Mouse (Mus musculus) layer of hippocampus, postnatal 14 days (tissue): ENCODE data around the gene Gm10563. TPM values are rescaled to one million over a fixed set of nuclear protein-coding genes. Genes with fewer than 3 reads are reported as not detected.
"Not testable (repeated sequence)": the region's sequence is repeated elsewhere in the genome, so short reads cannot be mapped to it uniquely, and the experiment has no call there.

Experiments
- DNase-seq, 2 experiments: peaks; one replicate each; pipeline ENCODE4 v3.0.0; 2021 to 2022; ENCODE audit warnings: low spot score in 2 of 2, mixed read lengths in 1 of 2
- total RNA-seq, 2 experiments: library from RNA; stranded (reverse); gene quantifications; 2 replicates each; pipeline ENCODE4 v1.2.3; 2021

Gene Gm10563
- total RNA-seq, 2 experiments from 2014 or later = not detected

GRCm38 (mm10) chr4:155599901-155600825 lies 45.0 kb downstream of the Gm10563 start:
- no peak for DNase-seq

DNA sequence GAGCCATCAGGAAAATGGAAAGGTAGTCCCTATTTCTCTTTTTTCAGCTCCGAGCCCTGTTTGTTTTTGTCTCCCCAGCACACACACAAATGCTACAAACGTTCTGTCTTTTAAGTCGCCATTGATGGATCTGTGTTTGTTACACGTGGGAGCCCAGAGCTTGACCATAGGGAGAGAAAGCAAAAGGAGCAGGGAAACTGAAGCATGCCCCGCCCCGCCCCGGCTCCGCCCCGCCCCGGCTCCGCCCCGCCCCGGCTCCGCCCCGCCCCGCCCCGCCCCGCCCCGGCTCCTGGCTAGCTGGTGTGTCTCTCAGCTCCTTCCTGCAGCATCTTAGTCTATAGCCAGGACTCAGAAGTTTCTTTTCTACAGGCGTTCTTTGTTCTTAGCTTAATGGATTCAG lies 46.7 kb downstream of the Gm10563 start:
- no peak for DNase-seq

GRCm38 (mm10) chr4:155596606-155597005 lies 48.6 kb downstream of the Gm10563 start:
- no peak for DNase-seq

DNA sequence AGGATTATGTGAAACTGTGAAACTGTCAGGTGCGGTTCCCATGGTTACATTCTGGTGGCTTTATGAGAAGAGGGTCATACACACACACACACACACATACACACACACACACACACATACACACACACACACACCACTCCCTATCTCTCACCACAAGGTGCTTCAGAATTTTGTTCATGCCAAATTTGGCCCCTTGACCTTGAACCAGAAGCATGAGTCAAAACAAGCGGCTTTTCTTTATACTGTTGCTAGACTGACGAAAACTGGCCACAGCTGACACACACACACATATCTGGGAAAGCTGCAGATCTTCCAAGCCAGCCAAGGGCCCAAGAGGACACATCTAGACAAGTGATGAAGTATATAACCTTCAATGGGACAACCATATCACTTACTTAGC lies 49.4 kb downstream of the Gm10563 start:
- DNase-seq = no peak

DNA sequence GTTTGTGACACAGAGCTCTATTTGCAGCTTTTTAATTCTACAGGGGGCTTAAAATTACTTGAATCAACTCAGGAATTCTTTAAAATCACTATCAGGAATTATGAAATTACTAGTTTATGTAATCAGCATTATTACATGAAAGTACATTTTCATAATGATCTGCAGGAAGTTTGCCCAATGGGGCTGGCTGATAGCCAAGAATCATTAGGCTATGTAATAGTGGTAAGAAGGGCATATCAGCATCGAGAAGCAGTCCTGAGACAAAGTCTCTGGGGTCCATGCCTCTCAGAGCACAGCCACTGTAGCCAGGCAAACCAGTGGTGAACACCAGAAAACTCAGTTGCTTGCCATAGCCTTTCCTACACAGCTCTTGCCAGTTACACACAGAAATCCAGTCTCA lies 51.4 kb downstream of the Gm10563 start:
- no peak for DNase-seq

- no peak for DNase-seq
Measured at GRCm38 (mm10) chr4:155591012-155591719, 54.0 kb downstream of the Gm10563 start.

DNA sequence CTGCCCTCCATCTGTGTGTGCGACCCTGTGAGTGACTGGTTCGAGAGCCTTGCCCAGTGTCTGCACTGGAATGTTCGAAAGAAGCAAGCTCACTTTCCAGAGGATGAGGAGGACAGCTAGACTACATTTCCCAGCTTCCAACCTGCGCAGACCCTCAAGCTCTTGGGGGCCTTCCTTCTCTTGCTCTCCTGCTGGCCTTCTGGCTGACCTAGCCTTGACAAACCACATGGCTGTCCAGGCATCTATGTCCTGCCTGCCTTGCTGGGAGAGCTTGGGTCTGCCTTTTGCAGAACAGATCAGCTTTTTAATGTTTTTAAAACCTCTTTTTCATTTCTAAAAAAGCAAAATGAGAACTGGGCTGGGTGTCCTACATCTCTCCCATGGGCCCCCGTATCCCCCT lies 55.9 kb downstream of the Gm10563 start:
- no peak for DNase-seq

GRCm38 (mm10) chr4:155582279-155582905 lies 62.8 kb downstream of the Gm10563 start:
- no peak for DNase-seq

- DNase-seq = peak; percentile 43 to 57
Measured at GRCm38 (mm10) chr4:155580420-155580819, 64.8 kb downstream of the Gm10563 start.

- peak in 1 of 2 experiments; percentile 44 for DNase-seq
Measured at GRCm38 (mm10) chr4:155578336-155579125, 66.7 kb downstream of the Gm10563 start.

GRCm38 (mm10) chr4:155577741-155578140 lies 67.5 kb downstream of the Gm10563 start:
- DNase-seq = no peak

GRCm38 (mm10) chr4:155577132-155577531 lies 68.1 kb downstream of the Gm10563 start:
- no peak for DNase-seq

GRCm38 (mm10) chr4:155575521-155575920 lies 69.7 kb downstream of the Gm10563 start:
- DNase-seq = no peak

DNA sequence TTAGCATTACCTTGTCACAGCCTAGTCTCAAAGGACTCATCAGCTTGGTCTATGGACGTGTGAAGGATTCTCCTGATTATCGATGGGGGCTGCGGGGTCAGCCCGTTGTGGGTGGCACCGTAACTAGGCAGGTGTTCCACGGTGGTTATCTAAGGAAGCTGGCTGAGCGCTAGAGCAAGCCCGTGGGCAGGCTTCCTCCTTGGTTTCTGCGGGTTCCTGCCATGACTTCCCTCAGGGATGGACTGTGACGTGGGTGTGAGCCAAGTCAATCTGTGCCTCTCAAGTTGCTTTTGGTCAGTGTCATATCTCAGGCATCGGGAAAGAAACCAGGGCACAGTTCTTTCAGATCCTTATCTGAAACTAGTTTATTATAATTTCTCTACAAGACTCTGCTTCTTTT lies 70.3 kb downstream of the Gm10563 start:
- no peak for DNase-seq

- no peak for DNase-seq
Measured at GRCm38 (mm10) chr4:155573876-155574275, 71.3 kb downstream of the Gm10563 start.

DNA sequence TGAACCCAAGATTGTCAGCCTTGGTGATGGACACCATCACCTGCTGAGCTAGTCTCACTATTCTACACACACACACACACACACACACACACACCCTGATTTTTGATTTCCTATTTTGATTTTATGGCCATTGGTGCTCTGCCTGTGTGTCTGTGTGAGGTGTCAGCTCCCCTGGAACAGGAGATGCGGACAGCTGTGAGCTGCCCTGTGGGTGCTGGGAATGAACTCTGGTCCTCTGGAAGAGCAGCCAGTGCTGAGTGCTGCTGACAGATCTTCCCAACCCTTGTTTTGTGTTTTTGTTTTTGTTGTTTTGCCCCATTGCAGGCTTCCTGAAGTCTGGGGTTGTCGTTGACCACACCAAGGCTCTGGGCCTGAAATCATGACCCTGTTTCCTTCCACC lies 72.1 kb downstream of the Gm10563 start:
- DNase-seq = no peak

DNA sequence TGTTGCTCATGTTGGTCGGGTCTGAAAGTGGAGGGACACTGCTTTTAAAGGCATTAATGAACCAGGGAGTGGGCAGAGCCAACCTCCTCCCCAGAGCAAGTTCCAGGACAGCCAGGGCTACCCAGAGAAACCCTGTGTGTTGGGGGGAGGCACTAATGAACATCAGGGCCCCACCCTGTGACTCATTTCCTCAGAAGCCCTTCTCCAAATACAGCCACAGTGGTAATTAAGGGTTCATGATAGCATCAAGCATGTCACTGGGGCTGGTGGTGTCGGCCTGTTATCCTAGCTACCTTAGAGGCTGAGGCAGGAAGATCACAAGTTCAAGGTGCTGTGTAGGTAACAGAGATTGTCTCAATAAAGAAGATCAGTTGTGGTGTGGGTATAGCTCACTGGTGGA lies 73.8 kb downstream of the Gm10563 start:
- no peak for DNase-seq

GRCm38 (mm10) chr4:155570315-155570714 lies 74.9 kb downstream of the Gm10563 start:
- DNase-seq = not testable (repeated sequence)

GRCm38 (mm10) chr4:155569818-155570217 lies 75.4 kb downstream of the Gm10563 start:
- no peak for DNase-seq

- DNase-seq = no peak
Measured at GRCm38 (mm10) chr4:155568632-155569370, 76.4 kb downstream of the Gm10563 start.
